Mouse (Mus musculus) midbrain, embryonic 16.5 days (tissue): ENCODE data around the gene Ap3s2. TPM values are rescaled to one million over a fixed set of nuclear protein-coding genes. Genes with fewer than 3 reads are reported as not detected.

ENCODE experiments used
- ATAC-seq: fragments of 200-750 bp; cut with Nextera tagmentation; 2 replicates; pipeline ENCODE4 v1.8.0; 2017; ENCODE audit warnings: moderate TSS enrichment
- H3K27ac ChIP-seq: fragments of 300-500 bp; sonication (generic); 2 replicates; pipeline ENCODE4 v1.5.1; 2014; ENCODE audit warnings: mild to moderate bottlenecking, low read length, mixed read lengths
- H3K27me3 ChIP-seq: fragments of 300-500 bp; sonication (generic); 2 replicates; pipeline ENCODE4 v1.6.1; 2014; ENCODE audit warnings: low read depth, low read length, mixed read lengths; ENCODE audit not compliant: control insufficient read depth, insufficient read depth
- H3K36me3 ChIP-seq: fragments of 300-500 bp; sonication (generic); 2 replicates; pipeline ENCODE4 v1.6.1; 2014; ENCODE audit warnings: mild to moderate bottlenecking, low read length, moderate library complexity, mixed read lengths; ENCODE audit not compliant: control insufficient read depth, insufficient read depth
- H3K4me1 ChIP-seq: fragments of 300-500 bp; sonication (generic); 2 replicates; pipeline ENCODE4 v1.6.1; 2014; ENCODE audit warnings: mild to moderate bottlenecking, low read length, mixed read lengths; ENCODE audit not compliant: control insufficient read depth, insufficient read depth
- H3K4me2 ChIP-seq: fragments of 300-500 bp; sonication (generic); 2 replicates; pipeline ENCODE4 v1.6.1; 2014; ENCODE audit warnings: mild to moderate bottlenecking, low read length, mixed read lengths
- H3K4me3 ChIP-seq: fragments of 300-500 bp; sonication (generic); 2 replicates; pipeline ENCODE4 v1.5.1; 2014; ENCODE audit warnings: low read depth, mild to moderate bottlenecking, low read length, moderate library complexity, mixed read lengths
- H3K9ac ChIP-seq: fragments of 300-500 bp; sonication (generic); 2 replicates; pipeline ENCODE4 v1.6.1; 2014; ENCODE audit warnings: low read depth, low read length, mixed read lengths
- H3K9me3 ChIP-seq: fragments of 300-500 bp; sonication (generic); replicated peaks from 2 replicates; pipeline ENCODE4 v1.6.1; 2014; ENCODE audit warnings: mild to moderate bottlenecking, low read length, mixed read lengths; ENCODE audit not compliant: control insufficient read depth, poor library complexity, severe bottlenecking
- whole genome bisulfite sequencing: fragments of 180-500 bp; shearing (Covaris S2); extraction: QIAGEN DNeasy Blood & Tissue Kit; methylation state at CpG from one replicate; pipeline ENCODE4 v1.1.7; 2014; 5-methylcytosine and 5-hydroxymethylcytosine counted together
- polyA plus RNA-seq: library from polyadenylated mRNA; unstranded; fragments of >200 nt; fragmentation: Nextera tagmentation; extraction: Ambion mirVana; gene quantifications from 2 replicates; pipeline ENCODE4 v1.2.1, GENCODE M21; 2015

Ap3s2 gene
- polyA plus RNA-seq, 1 experiment from 2014 or later: 54.6 TPM

- Histone ChIP-seq H3K4me3 (no peak overlapping the region), H3K27me3 (no peaks in the 10 kb centered on the region), H3K4me2 (no peak overlapping the region), H3K9ac (no peak overlapping the region), H3K27ac (no peak overlapping the region), H3K4me1 (no peaks in the 10 kb centered on the region), H3K36me3 (peaks cover 18% of the 10 kb centered on the region), H3K9me3 (no peaks in the 10 kb centered on the region)
- WGBS: 82% methylated on average over 2 of the region's 2 CpGs
- no peak for ATAC-seq
These were observed 41.9 kb downstream of the Ap3s2 start for GRCm38 (mm10) chr7:79878455-79879025.

GRCm38 (mm10) chr7:79873407-79873806 is 47.0 kb downstream of the Ap3s2 start:
- 91% methylated on average over 6 of the region's 6 CpGs for WGBS

GRCm38 (mm10) chr7:79871797-79872345 is 48.6 kb downstream of the Ap3s2 start:
- WGBS: 87% methylated on average over 6 of the region's 6 CpGs
- Histone ChIP-seq H3K36me3 (no peaks in the 10 kb centered on the region), H3K4me1 (no peaks in the 10 kb centered on the region), H3K9ac (no peak overlapping the region), H3K4me3 (no peak overlapping the region), H3K9me3 (no peaks in the 10 kb centered on the region), H3K27ac (no peak overlapping the region), H3K4me2 (no peak overlapping the region), H3K27me3 (no peaks in the 10 kb centered on the region)
- no peak for ATAC-seq

More at GRCm38 (mm10) chr7:79873407-79873806, 47.0 kb downstream of the Ap3s2 start:
- no peaks in the 10 kb centered on the region for H3K9me3 ChIP-seq
- H3K9ac ChIP-seq: no peak overlapping the region
- no peaks in the 10 kb centered on the region for H3K4me1 ChIP-seq
- no peaks in the 10 kb centered on the region for H3K36me3 ChIP-seq
- ATAC-seq: no peak
- H3K27ac ChIP-seq: no peak overlapping the region
- H3K27me3 ChIP-seq: no peaks in the 10 kb centered on the region
- no peak overlapping the region for H3K4me2 ChIP-seq
- no peak overlapping the region for H3K4me3 ChIP-seq

GRCm38 (mm10) chr7:79869072-79869719 is 51.3 kb downstream of the Ap3s2 start:
- no peaks in the 10 kb centered on the region for H3K36me3 ChIP-seq
- H3K27ac ChIP-seq: no peak overlapping the region
- no peak for ATAC-seq
- H3K4me3 ChIP-seq: no peak overlapping the region
- no peak overlapping the region for H3K9ac ChIP-seq
- H3K27me3 ChIP-seq: no peaks in the 10 kb centered on the region
- H3K4me1 ChIP-seq: no peaks in the 10 kb centered on the region
- H3K9me3 ChIP-seq: no peaks in the 10 kb centered on the region
- 48% methylated on average over 6 of the region's 6 CpGs for WGBS
- no peak overlapping the region for H3K4me2 ChIP-seq

GRCm38 (mm10) chr7:79868475-79868874 is 52.0 kb downstream of the Ap3s2 start:
- no peak overlapping the region for H3K4me3 ChIP-seq
- no peaks in the 10 kb centered on the region for H3K27me3 ChIP-seq
- H3K4me2 ChIP-seq: no peak overlapping the region
- no peaks in the 10 kb centered on the region for H3K9me3 ChIP-seq
- H3K36me3 ChIP-seq: no peaks in the 10 kb centered on the region
- 86% methylated on average over 7 of the region's 7 CpGs for WGBS
- H3K4me1 ChIP-seq: no peaks in the 10 kb centered on the region
- no peak overlapping the region for H3K27ac ChIP-seq
- no peak for ATAC-seq
- H3K9ac ChIP-seq: no peak overlapping the region

GRCm38 (mm10) chr7:79867861-79868260 is 52.6 kb downstream of the Ap3s2 start:
- no peak overlapping the region for H3K4me3 ChIP-seq
- no peak overlapping the region for H3K9ac ChIP-seq

GRCm38 (mm10) chr7:79866294-79867000 is 54.0 kb downstream of the Ap3s2 start:
- no peak for ATAC-seq
- WGBS: 71% methylated on average over 3 of the region's 3 CpGs

More at GRCm38 (mm10) chr7:79867861-79868260, 52.6 kb downstream of the Ap3s2 start:
- H3K36me3 ChIP-seq: no peaks in the 10 kb centered on the region
- WGBS: 80% methylated on average over 13 of the region's 13 CpGs
- H3K9me3 ChIP-seq: no peaks in the 10 kb centered on the region
- H3K4me2 ChIP-seq: no peak overlapping the region
- H3K27ac ChIP-seq: no peak overlapping the region
- H3K27me3 ChIP-seq: no peaks in the 10 kb centered on the region
- no peaks in the 10 kb centered on the region for H3K4me1 ChIP-seq
- no peak for ATAC-seq

GRCm38 (mm10) chr7:79861794-79862193 is 58.7 kb downstream of the Ap3s2 start:
- Histone ChIP-seq H3K4me2 (no peak overlapping the region), H3K9me3 (no peaks in the 10 kb centered on the region), H3K9ac (no peak overlapping the region), H3K27ac (no peak overlapping the region), H3K36me3 (no peaks in the 10 kb centered on the region), H3K27me3 (no peaks in the 10 kb centered on the region), H3K4me3 (no peak overlapping the region), H3K4me1 (no peaks in the 10 kb centered on the region)
- WGBS: 88% methylated on average over 8 of the region's 8 CpGs
- ATAC-seq: no peak

More at GRCm38 (mm10) chr7:79866294-79867000, 54.0 kb downstream of the Ap3s2 start:
- no peaks in the 10 kb centered on the region for H3K36me3 ChIP-seq
- H3K9me3 ChIP-seq: no peaks in the 10 kb centered on the region
- no peak overlapping the region for H3K9ac ChIP-seq
- H3K27me3 ChIP-seq: no peaks in the 10 kb centered on the region
- no peak overlapping the region for H3K4me2 ChIP-seq
- no peak overlapping the region for H3K4me3 ChIP-seq
- no peak overlapping the region for H3K27ac ChIP-seq
- no peaks in the 10 kb centered on the region for H3K4me1 ChIP-seq

GRCm38 (mm10) chr7:79860811-79861210 is 59.6 kb downstream of the Ap3s2 start, which contains the start of gene Anpep:
Anpep (minus strand) TSS chr7:79861059.
- no peaks in the 10 kb centered on the region for H3K27me3 ChIP-seq
- no peaks in the 10 kb centered on the region for H3K36me3 ChIP-seq
- H3K27ac ChIP-seq: no peak within 1 kb of the TSS
- ATAC-seq: no peak
- H3K9me3 ChIP-seq: no peaks in the 10 kb centered on the region
- H3K4me3 ChIP-seq: no peak within 1 kb of the TSS
- no peaks in the 10 kb centered on the region for H3K4me1 ChIP-seq
- no peak within 1 kb of the TSS for H3K9ac ChIP-seq
- H3K4me2 ChIP-seq: no peak within 1 kb of the TSS
- 84% methylated on average over 9 of the region's 9 CpGs for WGBS
